Mouse (Mus musculus): ENCODE data around the gene Slc20a1. TPM values are rescaled to one million over a fixed set of nuclear protein-coding genes. Genes with fewer than 3 reads are reported as not detected.

Gene Slc20a1
- 1 to 10 TPM; 4.5 to 5.1 TPM for total RNA-seq (2021)
- long read RNA-seq, experiment 1, partial matches to known transcripts = 1 of 1 reads
- long read RNA-seq, experiment 1, other reads (novel, unspliced or antisense) = 0 of 1 reads
- long read RNA-seq, experiment 2, partial matches to known transcripts = 0 of 1 reads
- long read RNA-seq, experiment 2, other reads (novel, unspliced or antisense) = 1 of 1 reads

GRCm38 (mm10) chr2:129198436-129199327 lies at the start of gene Slc20a1:
Slc20a1 (plus strand) TSS chr2:129198764.
- DNase-seq = peak; percentile 100
- intact Hi-C loops (cut with DNase I; ENCODE audit: low total_unique reads) = no loop called here

DNA sequence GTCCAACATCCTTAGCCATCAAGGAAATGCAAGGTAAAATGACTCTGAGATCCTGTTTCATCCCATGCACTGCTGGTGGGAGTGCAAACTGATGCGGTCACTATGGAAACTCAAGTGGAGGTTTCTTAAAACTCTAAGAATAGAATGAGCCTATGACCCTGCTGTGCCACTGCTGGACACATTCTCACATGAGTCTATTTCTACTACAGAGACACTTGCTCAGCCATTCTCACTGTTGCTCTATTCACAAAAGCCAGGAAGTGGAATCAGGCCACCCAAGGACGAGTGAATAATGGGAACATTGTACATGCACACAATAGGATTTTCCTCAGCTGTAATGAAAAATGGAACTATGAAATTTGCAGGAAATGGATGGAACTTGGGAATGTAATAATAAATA lies 49.7 kb upstream of the Slc20a1 start:
- no peak for DNase-seq
- intact Hi-C loops (cut with DNase I; ENCODE audit: low total_unique reads) = no loop called here

- intact Hi-C loops (cut with DNase I; ENCODE audit: low total_unique reads) = no loop called here
These were observed 48.2 kb upstream of the Slc20a1 start for GRCm38 (mm10) chr2:129150386-129150785.

DNA sequence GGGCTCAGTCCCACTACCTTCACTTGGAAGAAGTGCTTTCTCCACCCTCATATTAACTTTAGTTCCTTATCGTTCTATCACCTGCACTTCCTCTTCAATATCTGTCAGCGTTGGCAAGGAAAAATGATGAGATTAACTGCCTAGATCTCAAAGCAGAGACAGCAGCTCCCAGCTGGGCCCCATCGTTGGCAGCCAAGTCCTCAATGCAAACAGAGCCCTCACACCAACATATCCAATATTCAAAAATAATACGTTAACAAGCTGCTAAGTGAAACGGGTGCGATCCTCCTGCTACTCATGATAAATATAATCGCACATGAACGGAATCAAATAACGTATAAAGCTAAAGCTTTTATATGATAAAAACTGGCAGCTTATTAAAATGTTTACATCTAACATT lies 47.5 kb upstream of the Slc20a1 start:
- intact Hi-C loops (cut with DNase I; ENCODE audit: low total_unique reads) = no loop called here

More at GRCm38 (mm10) chr2:129150386-129150785, 48.2 kb upstream of the Slc20a1 start:
- no peak for DNase-seq

GRCm38 (mm10) chr2:129152751-129153150 lies 45.8 kb upstream of the Slc20a1 start:
- DNase-seq = no peak
- intact Hi-C loops (cut with DNase I; ENCODE audit: low total_unique reads) = no loop called here

More for the DNA sequence above, 47.5 kb upstream of the Slc20a1 start:
- no peak for DNase-seq

GRCm38 (mm10) chr2:129164815-129165214 lies 33.7 kb upstream of the Slc20a1 start:
- DNase-seq = no peak
- intact Hi-C loops (cut with DNase I; ENCODE audit: low total_unique reads) = no loop called here

DNA sequence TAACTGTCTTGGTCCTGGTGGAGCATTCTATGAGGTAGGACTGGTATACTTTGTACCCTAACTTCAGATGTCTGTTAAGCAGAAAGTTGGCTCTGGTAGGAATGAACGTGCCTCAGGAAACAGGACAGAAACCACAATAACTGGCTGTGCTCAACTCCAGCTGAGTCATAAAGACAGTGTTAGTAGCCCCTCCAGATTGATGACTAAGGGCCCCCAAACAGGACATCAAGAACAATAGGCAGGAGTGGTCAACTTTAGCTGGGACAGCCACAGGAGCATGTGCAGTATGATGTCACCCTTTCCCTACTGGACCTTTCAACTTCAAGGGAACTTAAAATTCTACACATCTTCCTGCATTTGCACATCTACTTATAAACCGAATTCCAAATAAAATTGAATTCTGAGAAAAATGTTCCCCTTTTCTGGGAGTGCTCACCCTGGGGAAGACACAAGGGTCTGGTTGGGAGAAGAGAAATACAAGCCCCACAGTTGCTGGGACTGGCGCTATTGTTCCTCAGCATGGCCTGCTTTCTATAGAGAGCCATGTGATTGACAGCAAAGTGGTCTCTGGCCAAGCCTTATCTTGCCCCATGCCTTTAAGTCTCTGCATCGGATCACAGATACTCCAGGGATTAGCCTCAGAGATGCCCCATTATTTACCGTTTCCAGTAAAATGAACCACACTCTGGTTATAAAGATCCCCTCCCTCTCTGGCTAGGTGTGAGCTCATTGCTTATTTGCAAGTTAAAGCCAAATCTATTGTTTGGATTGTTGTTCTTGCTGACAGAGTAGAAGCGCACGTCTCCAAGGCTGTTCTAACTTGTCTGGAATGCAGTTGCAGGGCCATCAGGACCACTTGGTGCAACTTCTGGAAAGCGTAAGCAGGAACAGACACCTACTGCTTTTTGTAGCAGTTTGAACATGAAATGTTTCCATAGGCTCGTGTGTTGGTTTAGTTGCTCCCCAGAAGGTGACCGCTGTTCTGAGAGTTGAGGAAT lies 31.8 kb upstream of the Slc20a1 start:
- DNase-seq = no peak
- intact Hi-C loops (cut with DNase I; ENCODE audit: low total_unique reads) = no loop called here

DNA sequence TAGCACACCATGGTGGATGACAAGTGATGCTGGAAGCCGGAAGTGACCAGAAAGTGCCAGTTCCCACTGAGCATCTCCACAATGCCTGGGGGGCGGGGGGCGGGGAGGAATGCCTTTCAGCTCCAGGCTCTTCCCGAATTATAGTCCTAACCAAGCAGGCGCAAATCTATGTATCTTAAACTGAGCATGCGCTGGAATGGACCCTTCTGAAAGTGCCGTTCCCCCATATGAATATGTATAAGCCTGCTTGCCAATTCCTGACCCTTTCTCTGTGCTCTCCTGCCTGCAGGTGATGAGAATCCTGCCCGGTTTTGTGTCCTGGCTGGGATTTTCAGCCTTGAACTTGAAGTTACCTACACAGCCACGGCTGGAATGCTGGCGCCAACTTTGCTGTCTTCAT lies 25.2 kb upstream of the Slc20a1 start:
- no peak for DNase-seq
- intact Hi-C loops (cut with DNase I; ENCODE audit: low total_unique reads) = no loop called here

DNA sequence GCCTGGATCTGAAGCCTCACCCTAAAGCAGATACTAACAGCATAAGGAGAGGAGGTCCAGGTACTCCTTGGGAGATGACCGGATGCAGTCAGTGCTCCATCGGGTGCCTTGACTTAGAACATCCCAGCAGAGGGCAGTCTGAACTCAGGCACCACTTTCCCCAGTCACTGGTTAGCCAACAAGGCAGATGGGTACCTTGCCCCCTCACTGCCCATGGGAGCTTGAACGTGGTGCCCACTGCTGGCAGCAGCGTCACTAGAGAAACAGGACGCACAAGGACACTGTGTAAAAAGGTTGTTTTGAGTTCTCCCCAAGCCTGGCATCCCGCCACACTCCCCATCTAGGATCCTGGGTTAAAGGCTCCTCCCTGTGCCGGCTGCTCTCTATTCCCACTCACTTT lies 24.1 kb upstream of the Slc20a1 start:
- intact Hi-C loops (cut with DNase I; ENCODE audit: low total_unique reads) = loop anchor here (2.0 kb wide), 1 partner anchor 82 kb away; no protein-coding TSS in a partner anchor
- DNase-seq = peak; percentile 26

DNA sequence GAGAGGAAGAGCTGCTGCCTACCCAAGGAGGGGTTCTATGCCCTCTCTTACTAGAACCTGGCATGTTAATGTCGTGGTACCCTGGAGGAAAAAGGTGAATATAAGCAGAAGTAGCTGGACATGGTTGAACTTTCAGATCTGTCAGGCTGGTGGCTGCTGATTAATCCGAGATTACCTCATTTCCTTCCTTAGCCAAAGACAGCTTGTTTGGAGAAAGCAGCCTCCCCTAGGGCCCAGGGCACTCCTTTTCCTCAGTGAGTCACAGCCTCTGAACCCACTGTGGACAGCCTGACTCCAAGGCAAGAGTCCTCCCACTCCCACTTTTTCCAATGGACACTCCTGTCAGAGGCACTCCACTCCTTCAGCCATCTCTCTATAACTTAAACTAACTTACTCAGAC lies 22.9 kb upstream of the Slc20a1 start:
- intact Hi-C loops (cut with DNase I; ENCODE audit: low total_unique reads) = loop anchor here (2.0 kb wide), 1 partner anchor 81 kb away; no protein-coding TSS in a partner anchor
- no peak for DNase-seq

- intact Hi-C loops (cut with DNase I; ENCODE audit: low total_unique reads) = no loop called here
- no peak for DNase-seq
These were observed 21.7 kb upstream of the Slc20a1 start for GRCm38 (mm10) chr2:129176676-129177420.

GRCm38 (mm10) chr2:129177661-129178060 lies 20.9 kb upstream of the Slc20a1 start:
- intact Hi-C loops (cut with DNase I; ENCODE audit: low total_unique reads) = no loop called here

DNA sequence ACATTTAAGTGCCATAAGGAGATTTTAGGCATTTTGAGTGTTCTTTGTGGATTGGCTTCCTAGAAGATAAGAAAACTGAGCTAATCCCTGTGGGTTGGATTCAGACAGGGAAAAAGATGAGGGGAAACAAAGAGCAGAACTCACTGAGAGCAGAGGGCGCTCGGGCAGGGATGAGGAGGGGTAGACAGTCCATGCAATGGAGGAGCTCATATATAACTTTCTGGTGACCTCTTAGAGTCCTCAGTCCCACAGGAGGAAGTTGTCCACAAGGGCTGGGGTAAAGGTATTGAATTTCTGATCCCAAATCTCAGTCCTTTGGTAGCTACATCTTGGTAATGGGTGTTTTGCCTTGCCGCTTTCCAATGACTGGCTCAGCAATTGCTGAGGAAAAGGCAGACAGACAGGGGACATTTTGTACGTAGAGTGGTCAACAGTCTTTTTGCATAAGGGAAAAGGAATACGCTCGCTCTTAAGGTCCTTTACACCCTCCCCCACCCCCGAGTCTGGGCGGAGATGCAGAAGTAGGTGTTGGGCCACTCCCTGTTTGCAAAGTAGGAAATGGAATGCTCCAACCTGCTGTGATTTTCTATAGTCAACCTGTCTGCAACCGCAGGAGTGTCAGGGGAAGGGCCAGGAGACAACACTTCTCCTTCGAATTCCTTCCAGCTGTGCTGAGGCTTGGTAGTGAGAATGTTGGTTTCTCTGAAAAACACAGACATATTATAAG lies 20.2 kb upstream of the Slc20a1 start:
- intact Hi-C loops (cut with DNase I; ENCODE audit: low total_unique reads) = no loop called here
- no peak for DNase-seq

More at GRCm38 (mm10) chr2:129177661-129178060, 20.9 kb upstream of the Slc20a1 start:
- DNase-seq = no peak

DNA sequence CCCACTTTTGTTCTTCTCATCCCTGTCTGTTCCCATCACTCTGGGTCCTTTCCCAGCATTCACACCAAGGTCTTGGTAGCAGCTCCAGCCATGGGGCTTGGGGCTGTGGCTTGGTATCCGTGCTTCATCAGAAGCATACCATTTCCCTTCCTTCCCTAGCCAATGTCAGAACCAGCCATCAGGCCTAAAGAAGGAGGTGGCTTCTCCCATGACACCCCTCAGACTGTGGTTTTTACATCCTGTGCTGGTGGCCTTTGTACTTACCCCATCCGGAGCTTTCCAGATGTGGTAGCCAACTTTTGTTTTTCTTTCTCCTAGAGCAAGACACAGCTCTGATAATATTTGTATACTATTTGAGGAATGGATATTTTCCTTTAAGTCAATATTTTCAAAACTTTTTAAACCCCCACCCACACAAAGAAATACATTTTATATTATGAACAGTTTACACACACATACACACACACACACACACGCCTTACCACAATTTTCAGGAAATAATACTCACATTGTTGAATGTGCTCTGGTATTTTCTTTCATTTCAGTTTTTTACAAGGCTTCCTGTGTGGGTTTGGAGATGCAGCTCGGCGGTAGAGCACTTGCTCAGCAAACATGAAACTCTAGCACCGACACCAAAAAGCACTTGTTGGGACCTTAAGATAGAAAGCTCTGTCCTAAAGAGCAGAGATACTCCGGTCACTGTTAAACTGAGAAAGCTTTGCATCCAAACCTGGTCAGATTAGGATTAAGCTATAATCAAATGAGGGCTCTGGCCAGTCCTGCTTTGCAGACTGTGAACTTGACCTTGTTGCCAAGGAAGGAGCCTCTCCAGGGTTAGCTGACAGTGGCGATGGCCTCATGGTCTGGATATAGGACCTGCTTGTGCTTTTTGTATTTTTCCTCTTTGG lies 18.4 kb upstream of the Slc20a1 start:
- DNase-seq = no peak
- intact Hi-C loops (cut with DNase I; ENCODE audit: low total_unique reads) = no loop called here

DNA sequence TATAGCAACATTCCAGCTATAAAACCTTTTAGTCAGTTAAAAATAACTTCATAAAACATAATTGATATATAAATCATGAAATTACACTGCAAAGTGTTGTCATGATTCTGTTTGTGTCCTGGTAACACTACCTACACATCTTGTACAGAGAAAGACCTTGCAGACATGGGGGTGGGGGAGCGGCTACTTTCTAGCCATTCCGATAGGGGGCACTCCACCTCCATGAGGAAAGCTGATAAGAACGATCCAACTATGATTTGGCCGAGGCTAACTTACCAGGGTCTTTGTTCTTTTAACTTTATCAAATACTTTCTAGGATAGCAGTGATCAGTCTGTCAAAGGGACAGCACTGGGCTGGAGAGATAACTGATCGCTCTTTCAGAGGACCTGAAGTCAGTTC lies 17.1 kb upstream of the Slc20a1 start:
- intact Hi-C loops (cut with DNase I; ENCODE audit: low total_unique reads) = no loop called here
- DNase-seq = no peak

- DNase-seq = no peak
- intact Hi-C loops (cut with DNase I; ENCODE audit: low total_unique reads) = no loop called here
These were observed 16.2 kb upstream of the Slc20a1 start for GRCm38 (mm10) chr2:129182412-129182811.

DNA sequence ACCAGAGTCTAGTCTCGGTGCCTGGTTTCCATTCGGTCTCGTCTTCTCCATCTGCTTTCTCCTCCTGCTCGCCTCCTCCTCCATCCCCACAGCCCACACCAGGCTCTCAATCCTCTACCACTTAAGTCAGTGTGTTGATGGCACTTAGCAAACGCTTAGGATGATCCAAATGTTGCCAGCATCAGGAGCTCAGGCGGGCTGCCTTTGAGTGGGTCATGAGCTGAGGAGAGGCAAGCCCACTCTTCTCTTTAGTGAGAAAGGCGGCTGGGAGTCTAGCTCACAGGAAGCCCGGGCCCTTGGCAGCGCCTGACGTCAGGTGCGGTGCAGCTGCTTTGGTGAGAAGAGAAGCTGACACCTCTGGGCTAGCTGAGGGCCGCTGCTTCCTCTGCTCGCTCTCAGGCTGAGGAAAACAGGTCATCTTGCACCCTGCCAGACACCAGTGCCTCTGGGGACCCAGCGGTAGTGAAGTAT lies 15.0 kb upstream of the Slc20a1 start:
- DNase-seq = peak; percentile 14
- intact Hi-C loops (cut with DNase I; ENCODE audit: low total_unique reads) = no loop called here

Measured in gastrocnemius, postnatal 14 days (tissue).